Mouse (Mus musculus): ENCODE measurements around the gene Notch2.
"Not testable (repeated sequence)": the region's sequence is repeated elsewhere in the genome, so short reads cannot be mapped to it uniquely, and the experiment has no call there.

Gene Notch2

GRCm38 (mm10) chr3:98104851-98105471 is 91.6 kb downstream of the Notch2 start:
- no peak for DNase-seq (ENCODE audit: low read depth)

DNA sequence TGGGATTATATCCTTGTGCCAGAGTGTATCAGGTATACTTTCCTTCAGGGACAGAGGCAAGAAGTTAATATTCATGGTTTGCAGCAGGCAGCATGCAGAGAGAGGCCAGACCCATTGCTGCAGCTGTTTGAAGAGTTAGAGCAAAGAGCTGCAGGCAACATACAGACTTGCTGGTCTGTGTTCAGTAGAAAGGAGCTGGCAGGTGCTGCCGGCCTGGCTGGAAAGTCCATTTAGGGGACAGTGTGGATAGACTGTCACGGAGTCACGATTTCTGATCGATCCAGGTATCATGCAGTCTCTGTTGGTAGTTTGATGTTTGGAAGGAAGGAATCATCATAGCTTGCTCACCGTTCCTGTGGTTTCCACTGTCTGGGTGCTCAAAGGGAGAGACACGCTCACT is 92.2 kb downstream of the Notch2 start:
- DNase-seq (ENCODE audit: low read depth), result no peak

DNA sequence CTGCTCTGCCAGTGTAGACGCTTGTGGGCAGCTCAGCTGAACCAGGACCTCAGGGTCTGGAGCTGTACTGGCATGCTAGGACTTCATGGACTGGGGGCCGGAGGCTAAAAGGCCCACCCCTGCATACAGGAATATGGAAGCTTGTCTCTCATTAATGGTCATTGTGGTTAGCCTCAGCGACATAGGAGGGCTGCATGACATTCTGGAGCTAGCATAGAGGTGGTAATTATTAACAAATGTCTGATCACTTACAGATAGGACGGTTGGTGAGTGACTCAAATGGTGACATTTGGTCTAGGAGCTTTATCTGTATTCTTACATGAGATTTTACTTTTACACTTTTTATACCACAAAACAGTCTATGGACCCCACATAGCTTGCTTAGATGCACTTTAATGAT is 92.8 kb downstream of the Notch2 start:
- no peak for DNase-seq (ENCODE audit: low read depth)

DNA sequence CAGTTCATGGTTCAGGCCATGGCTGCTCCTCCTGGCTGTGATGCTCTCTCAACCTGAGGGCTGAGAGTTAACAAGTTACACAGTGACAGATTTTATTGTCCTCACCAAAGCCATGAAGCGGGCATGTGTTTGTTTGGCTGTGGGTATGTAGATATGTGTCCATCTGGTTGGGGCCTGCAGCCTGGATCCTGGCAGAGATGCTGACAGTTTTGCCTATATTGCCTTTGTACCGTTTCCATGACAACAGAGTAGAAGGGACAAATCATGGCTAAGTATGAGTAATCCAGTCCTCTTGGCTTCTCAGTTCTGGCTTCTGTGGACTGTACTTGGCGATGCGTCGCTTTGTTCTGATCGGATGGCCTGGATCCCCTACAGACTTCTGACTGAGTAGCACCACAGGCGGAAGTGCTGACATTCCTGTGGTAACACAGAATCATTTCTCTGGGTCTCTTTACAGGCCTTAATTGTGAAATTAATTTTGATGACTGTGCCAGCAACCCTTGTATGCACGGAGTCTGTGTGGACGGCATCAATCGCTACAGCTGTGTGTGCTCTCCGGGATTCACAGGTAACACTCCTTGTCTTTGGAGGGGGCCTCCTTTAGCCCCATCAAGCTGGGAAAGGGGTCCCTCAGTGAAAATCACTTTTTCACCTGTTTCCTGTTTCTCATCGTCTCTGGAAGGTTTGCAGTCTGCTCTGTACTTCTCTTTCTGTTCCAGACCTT is 93.4 kb downstream of the Notch2 start:
- DNase-seq (ENCODE audit: low read depth), result no peak

DNA sequence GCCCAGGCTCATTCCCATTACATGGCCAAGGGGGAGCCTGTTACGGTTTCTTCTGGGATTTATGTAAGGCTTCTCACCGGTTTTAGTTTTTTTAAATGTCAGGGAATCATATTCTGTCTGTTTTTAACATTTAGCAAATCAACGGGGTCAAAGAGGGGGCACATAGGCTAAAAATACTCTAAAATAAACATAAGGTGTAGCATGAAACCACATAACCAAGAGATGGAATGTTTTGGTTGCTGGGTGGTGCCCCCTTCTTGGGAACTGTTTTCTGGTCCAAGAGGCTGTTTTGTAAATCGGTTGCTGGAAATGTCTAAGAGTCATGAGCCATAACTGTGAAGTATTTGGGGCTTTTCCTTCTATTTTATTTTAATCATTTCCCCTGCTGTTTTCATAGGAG is 95.1 kb downstream of the Notch2 start:
- DNase-seq (ENCODE audit: low read depth), result no peak

DNA sequence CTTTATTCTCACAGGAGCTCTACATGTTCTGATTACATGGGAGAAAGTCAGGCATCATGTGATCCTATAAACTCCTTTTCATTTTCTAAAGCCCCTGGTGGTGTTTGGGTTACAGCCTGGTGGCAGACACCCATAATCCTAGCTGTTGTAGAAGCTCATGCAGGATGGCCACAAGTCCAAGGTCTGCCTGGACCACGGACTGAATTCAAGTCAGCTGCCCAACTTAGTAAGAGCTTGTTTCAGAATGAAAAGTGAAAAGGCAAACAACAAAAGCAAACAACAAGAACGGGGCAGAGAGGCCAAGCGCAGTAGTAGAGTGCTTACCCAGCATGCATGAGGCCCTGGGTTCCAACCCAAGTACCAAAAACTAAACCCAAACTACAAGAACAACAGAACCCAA is 95.5 kb downstream of the Notch2 start:
- no peak for DNase-seq (ENCODE audit: low read depth)

- no peak for DNase-seq (ENCODE audit: low read depth)
Observed at GRCm38 (mm10) chr3:98110610-98111009, 97.3 kb downstream of the Notch2 start.

GRCm38 (mm10) chr3:98118252-98118651 is 104.9 kb downstream of the Notch2 start:
- DNase-seq (ENCODE audit: low read depth), result no peak

- no peak for DNase-seq (ENCODE audit: low read depth)
Observed at GRCm38 (mm10) chr3:98119338-98119737, 106.0 kb downstream of the Notch2 start.

GRCm38 (mm10) chr3:98120884-98121283 is 107.6 kb downstream of the Notch2 start:
- DNase-seq (ENCODE audit: low read depth), result no peak

- no peak for DNase-seq (ENCODE audit: low read depth)
Observed at GRCm38 (mm10) chr3:98127775-98128174, 114.4 kb downstream of the Notch2 start.

DNA sequence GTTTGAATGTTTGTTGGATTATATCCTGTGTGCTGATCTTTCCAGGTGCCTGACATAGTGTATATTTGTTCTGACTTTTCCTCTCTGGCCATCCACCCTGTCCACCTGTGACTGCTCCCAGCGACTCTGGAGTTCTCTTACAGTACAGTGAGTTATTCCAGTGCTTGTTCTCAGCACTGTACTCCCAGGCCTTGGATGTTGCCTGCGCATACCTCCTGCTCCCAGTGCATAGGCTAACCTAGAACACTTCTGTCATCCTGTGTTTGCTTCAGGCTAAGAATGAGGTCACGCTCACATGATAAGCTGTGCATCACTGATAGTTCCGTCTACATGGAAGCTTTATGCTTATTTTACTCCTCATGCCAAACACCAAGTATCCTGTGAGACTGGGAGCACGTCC is 115.4 kb downstream of the Notch2 start:
- no peak for DNase-seq (ENCODE audit: low read depth)

DNA sequence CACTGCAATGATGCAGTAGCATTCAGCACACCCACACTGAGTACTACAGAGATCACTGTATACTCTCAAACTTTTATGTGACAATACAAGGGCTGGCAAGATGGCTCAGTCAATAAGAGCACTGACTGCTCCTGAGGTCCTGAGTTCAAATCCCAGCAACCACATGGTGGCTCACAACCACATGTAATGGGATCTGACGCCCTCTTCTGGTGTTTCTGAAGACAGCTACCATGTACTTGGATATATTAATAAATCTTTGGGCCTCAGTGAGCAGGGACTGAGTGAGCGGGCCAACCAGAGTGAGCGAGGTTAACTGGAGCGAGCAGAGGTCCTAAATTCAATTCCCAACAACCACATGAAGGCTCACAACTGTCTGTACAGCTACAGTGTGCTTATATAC is 118.8 kb downstream of the Notch2 start:
- not testable (repeated sequence) for DNase-seq (ENCODE audit: low read depth)

DNA sequence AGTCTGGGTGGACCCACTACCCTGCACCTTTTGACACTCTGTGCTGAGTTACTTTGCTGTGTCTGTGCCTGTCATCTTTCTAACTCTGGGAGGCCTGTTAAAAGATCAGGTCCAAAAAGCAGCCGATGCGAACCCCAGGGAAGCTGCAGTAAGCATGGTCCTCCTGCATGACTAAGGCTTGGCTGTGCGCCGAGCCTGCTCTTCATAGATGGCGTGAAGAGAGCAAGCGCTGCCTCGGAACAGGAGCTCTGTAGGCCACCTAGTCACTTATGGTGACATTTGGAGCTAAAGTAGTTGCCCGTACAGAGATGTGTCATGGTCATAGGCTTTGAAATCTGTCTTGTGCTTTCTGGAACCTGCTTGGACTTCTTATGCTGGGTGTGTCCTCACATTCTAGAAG is 119.3 kb downstream of the Notch2 start:
- no peak for DNase-seq (ENCODE audit: low read depth)

- DNase-seq (ENCODE audit: low read depth), result no peak
Observed at GRCm38 (mm10) chr3:98141456-98141855, 128.1 kb downstream of the Notch2 start.

DNA sequence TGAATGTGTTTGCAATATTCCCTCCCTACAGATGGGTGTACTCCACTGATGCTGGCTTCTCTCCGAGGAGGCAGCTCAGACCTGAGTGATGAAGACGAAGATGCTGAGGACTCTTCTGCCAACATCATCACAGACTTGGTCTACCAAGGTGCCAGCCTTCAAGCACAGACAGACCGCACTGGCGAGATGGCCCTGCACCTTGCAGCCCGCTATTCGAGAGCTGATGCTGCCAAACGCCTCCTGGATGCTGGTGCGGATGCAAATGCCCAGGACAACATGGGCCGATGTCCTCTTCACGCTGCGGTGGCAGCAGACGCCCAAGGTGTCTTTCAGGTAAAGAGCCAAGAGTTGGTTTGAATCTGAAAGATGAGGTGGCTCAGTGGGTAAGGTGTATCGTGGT is 129.5 kb downstream of the Notch2 start:
- no peak for DNase-seq (ENCODE audit: low read depth)

DNA sequence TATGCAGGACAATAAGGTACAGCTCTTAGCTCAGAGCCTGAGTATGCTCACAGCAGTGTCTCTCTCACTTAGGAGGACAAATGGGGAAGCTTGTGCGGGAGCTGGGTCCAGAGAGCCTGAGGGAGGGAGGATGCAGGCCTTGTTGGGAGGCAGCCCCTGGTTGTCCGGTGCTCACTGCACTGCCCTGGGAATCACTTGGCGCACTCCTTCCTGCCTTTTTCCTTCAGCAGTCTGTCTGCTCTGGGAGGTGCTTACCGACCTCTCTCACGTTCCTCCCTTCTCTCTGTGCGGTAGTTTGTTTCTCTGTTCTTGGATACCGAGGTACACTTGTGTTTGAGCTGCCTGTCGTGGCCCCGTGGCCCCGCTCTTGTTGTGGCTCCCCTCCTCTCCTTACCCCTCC is 131.9 kb downstream of the Notch2 start:
- DNase-seq (ENCODE audit: low read depth), result no peak

DNA sequence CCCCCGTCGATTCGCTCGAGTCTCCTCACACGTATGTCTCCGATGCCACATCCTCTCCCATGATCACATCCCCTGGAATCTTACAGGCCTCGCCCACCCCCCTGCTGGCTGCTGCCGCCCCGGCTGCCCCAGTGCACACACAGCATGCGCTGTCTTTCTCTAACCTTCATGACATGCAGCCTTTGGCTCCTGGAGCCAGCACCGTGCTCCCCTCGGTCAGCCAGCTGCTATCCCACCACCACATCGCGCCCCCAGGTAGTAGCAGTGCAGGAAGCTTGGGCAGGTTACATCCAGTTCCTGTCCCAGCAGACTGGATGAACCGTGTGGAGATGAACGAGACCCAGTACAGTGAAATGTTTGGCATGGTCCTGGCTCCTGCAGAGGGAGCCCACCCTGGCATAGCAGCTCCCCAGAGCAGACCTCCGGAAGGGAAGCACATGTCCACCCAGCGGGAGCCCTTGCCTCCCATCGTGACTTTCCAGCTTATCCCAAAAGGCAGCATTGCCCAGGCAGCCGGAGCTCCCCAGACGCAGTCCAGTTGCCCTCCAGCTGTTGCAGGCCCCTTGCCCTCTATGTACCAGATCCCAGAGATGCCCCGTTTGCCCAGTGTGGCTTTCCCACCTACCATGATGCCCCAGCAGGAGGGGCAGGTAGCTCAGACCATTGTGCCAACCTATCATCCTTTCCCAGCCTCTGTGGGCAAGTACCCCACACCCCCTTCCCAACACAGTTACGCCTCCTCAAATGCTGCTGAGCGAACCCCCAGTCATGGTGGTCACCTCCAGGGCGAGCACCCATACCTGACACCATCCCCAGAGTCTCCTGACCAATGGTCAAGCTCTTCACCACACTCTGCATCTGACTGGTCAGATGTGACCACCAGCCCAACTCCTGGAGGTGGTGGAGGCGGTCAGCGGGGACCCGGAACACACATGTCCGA is 133.4 kb downstream of the Notch2 start:
- no peak for DNase-seq (ENCODE audit: low read depth)

GRCm38 (mm10) chr3:98147706-98148105 is 134.4 kb downstream of the Notch2 start:
- DNase-seq (ENCODE audit: low read depth), result no peak

DNA sequence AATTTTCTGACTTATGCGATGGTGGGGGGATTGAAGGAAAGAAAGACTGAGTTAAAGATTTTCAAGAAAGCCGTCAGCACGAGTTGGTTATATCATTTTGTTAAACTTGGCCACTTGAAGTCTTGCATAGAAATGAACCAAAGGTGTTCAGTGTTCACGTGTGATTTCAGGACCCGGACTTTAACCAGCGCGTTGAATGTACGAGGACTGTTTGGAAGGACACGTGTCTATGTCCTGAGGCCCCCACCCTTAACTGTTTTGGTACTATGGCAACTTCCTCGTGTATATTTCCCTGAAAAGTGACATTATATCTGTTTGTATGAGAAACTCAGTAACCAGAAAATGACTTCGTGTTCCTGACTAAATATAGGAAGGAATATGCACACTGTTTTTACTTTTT is 136.6 kb downstream of the Notch2 start:
- no peak for DNase-seq (ENCODE audit: low read depth)

GRCm38 (mm10) chr3:98151016-98151415 is 137.7 kb downstream of the Notch2 start:
- no peak for DNase-seq (ENCODE audit: low read depth)

DNA sequence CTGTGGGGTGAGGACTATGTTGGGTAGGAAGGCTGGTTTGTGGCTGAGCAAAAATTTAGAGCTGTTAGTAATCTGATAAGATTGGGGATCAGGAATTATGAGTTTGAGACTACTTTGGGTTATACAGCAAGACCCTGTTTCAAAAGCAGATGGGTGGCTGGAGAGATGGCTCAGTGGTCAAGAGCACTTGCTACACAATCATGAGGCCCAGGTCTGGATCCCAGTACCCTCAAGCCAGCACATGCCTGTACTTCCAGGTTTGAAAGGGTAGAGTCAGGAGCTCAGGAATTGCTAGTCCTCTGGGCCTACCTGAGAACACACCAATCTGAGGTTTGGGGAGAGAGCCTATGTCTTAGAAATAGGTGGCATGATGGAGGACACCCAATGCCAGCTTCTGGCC is 140.1 kb downstream of the Notch2 start:
- no peak for DNase-seq (ENCODE audit: low read depth)

DNA sequence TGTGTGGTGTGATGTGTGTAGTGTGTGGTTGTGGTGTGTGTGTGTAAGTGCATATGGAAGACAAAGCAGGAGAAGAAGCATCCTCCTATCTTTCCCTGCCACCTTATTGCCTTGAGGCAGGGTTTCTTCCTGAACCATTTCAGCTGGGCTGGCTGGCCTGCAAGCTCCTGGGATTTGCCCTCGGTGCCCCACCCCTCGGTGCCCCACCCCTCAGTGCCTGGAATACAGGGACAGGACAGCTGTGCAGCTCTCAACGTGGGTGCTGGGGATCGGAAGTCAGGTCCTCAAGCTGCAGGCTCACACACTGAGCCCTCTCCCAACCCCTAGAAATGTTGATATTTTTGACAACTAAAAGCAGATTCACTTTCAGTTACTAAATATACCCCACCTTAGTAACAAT is 142.8 kb downstream of the Notch2 start:
- DNase-seq (ENCODE audit: low read depth), result no peak
